Mouse (Mus musculus) megakaryocyte, embryonic 14.5 days (primary cell): ENCODE measurements at regions not wholly inside any gene's neighbourhood (a gene's known extent, or its start where the extent isn't known, plus 50 kb on each side); places are given as distances from the start of the nearest gene placed in this dataset.

Source experiments
- FLI1 ChIP-seq: IDR thresholded peaks from 2 replicates; pipeline ENCODE4 v1.6.1; 2012; ENCODE audit warnings: low read length, inconsistent platforms, mixed read lengths
- GATA1 ChIP-seq: IDR thresholded peaks from 3 replicates; pipeline ENCODE4 v1.6.1; 2012; ENCODE audit warnings: mixed read lengths, low read length, inconsistent platforms, borderline replicate concordance

DNA sequence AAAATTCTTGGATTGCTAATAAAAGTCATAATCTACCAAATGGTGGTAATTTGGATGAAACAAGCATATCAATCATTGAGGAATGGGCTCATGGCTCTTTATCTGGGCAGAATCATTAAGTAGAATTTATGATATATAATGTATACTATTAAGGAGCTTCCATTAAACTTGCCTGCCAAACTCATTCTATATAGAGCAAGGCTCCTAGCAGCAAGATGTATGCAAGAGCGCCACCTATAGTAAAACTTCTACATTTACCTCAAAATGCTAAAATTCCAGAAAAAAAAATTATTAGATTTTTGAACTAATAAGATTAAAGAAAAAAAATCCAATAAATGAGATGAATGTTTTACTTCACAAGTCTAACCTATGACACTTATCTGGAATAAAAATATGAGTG lies 107.1 kb downstream of the Rpl36a-ps1 start:
- TF ChIP-seq FLI1, result no peak
- no peak for TF ChIP-seq GATA1
